Mouse (Mus musculus) erythroblast, embryonic 14.5 days (primary cell): Measurements from ENCODE around the gene Gpr157.

Source experiments
- GATA1 ChIP-seq: IDR thresholded peaks from 2 replicates; pipeline ENCODE4 v1.6.1; 2012; ENCODE audit warnings: low read length, inconsistent platforms, mixed read lengths
- TAL1 ChIP-seq: IDR thresholded peaks from 3 replicates; pipeline ENCODE4 v1.6.1; 2012; ENCODE audit warnings: low read length, inconsistent platforms, mixed read lengths

DNA sequence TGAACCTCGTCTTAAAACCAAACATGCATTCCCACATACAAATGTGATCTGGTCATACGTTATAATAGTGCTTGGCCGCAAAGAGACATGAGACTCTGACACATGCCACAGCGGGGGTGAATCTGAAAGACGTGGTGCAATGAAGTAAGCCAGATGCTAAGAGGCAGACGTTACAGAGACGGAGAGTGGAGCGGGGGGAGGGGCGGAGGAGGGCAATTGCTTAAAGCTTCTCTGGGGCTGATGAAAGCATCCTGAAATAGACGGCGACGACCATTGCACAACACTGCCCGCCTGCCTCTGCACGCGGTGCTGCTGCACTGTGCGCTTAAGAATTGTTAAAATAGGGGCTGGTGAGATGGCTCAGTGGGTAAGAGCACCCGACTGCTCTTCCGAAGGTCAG, 11.0 kb upstream of the Gpr157 start:
- TF ChIP-seq GATA1 (no peak), TAL1 (no peak)
